Mouse (Mus musculus) midbrain, postnatal 0 days (tissue): Measurements from ENCODE around the gene Sertad2. TPM values are rescaled to one million over a fixed set of nuclear protein-coding genes. Genes with fewer than 3 reads are reported as not detected.

Source experiments
- ATAC-seq: fragments of 200-750 bp; cut with Nextera tagmentation; 2 replicates; pipeline ENCODE4 v1.8.0; 2017; ENCODE audit warnings: moderate number of reproducible peaks, mild to moderate bottlenecking, moderate TSS enrichment, moderate library complexity; ENCODE audit not compliant: low FRiP score
- DNase-seq: peaks from one replicate; pipeline ENCODE4 v3.0.0-alpha.2; 2015; ENCODE audit warnings: low spot score
- H3K27ac ChIP-seq: fragments of 300-500 bp; sonication (generic); 2 replicates; pipeline ENCODE4 v1.5.1; 2014; ENCODE audit warnings: low read depth, mild to moderate bottlenecking, low read length, mixed read lengths
- H3K27me3 ChIP-seq: fragments of 300-500 bp; sonication (generic); 2 replicates; pipeline ENCODE4 v1.6.1; 2014; ENCODE audit warnings: low read length, control low read depth, mixed read lengths; ENCODE audit not compliant: insufficient read depth
- H3K36me3 ChIP-seq: fragments of 300-500 bp; sonication (generic); 2 replicates; pipeline ENCODE4 v1.6.1; 2014; ENCODE audit warnings: low read length, control low read depth, mixed read lengths; ENCODE audit not compliant: insufficient read depth
- H3K4me1 ChIP-seq: fragments of 300-500 bp; sonication (generic); 2 replicates; pipeline ENCODE4 v1.6.1; 2014; ENCODE audit warnings: mild to moderate bottlenecking, control low read depth, antibody characterized with exemption, low read length, mixed read lengths; ENCODE audit not compliant: insufficient read depth
- H3K4me2 ChIP-seq: fragments of 300-500 bp; sonication (generic); 2 replicates; pipeline ENCODE4 v1.6.1; 2014; ENCODE audit warnings: low read depth, mild to moderate bottlenecking, low read length, mixed read lengths; ENCODE audit not compliant: poor library complexity, severe bottlenecking
- H3K4me3 ChIP-seq: fragments of 300-500 bp; sonication (generic); 2 replicates; pipeline ENCODE4 v1.5.1; 2014; ENCODE audit warnings: low read depth, mild to moderate bottlenecking, low read length, moderate library complexity
- H3K9ac ChIP-seq: fragments of 300-500 bp; sonication (generic); replicated peaks from 2 replicates; pipeline ENCODE4 v1.6.1; 2014; ENCODE audit warnings: mild to moderate bottlenecking, low read length, moderate library complexity, mixed read lengths; ENCODE audit not compliant: poor library complexity, severe bottlenecking
- H3K9me3 ChIP-seq: fragments of 300-500 bp; sonication (generic); 2 replicates; pipeline ENCODE4 v1.6.1; 2016; ENCODE audit warnings: low read length, control low read depth
- CTCF ChIP-seq: IDR thresholded peaks from 2 replicates; pipeline ENCODE4 v1.5.1; 2016; ENCODE audit warnings: antibody characterized with exemption, mild to moderate bottlenecking
- WGBS: fragments of 180-500 bp; shearing (Covaris S2); extraction: QIAGEN DNeasy Blood & Tissue Kit; methylation state at CpG from one replicate; pipeline ENCODE4 v1.1.7; 2014; 5-methylcytosine and 5-hydroxymethylcytosine counted together
- polyA plus RNA-seq: library from polyadenylated mRNA; unstranded; fragments of >200 nt; fragmentation: Nextera tagmentation; extraction: Ambion mirVana; gene quantifications from 2 replicates; pipeline ENCODE4 v1.2.1, GENCODE M21; 2015
- total RNA-seq: library from RNA; depleted of rRNA; stranded (reverse); fragments of >200 nt; gene quantifications from 2 replicates; pipeline ENCODE4 v1.2.3, GENCODE M21; 2014

Sertad2 gene
- total and polyA plus RNA-seq, 2 experiments from 2014 or later: 15.2 to 31.4 TPM

GRCm38 (mm10) chr11:20644166-20644565, 101.1 kb downstream of the Sertad2 start:
- WGBS: 87% methylated on average over 1 of the region's 1 CpGs
- H3K4me2 ChIP-seq: no peak overlapping the region
- TF ChIP-seq CTCF: no peak
- DNase-seq (no peak), ATAC-seq (no peak)
- H3K9me3 ChIP-seq: no peaks in the 10 kb centered on the region
- H3K9ac ChIP-seq: no peak overlapping the region
- H3K27ac ChIP-seq: no peak overlapping the region
- peaks cover 13% of the 10 kb centered on the region for H3K4me1 ChIP-seq
- no peak overlapping the region for H3K4me3 ChIP-seq
- peaks cover 3% of the 10 kb centered on the region; the same call in 1 of the 2 replicates for H3K36me3 ChIP-seq
- no peaks in the 10 kb centered on the region for H3K27me3 ChIP-seq

GRCm38 (mm10) chr11:20644872-20645271, 101.8 kb downstream of the Sertad2 start:
- DNase-seq (no peak), ATAC-seq (no peak)
- no peak overlapping the region for H3K27ac ChIP-seq
- no peak overlapping the region for H3K9ac ChIP-seq
- WGBS: 41% methylated on average over 6 of the region's 6 CpGs
- no peak overlapping the region for H3K4me3 ChIP-seq
- H3K4me1 ChIP-seq: peaks cover 13% of the 10 kb centered on the region
- H3K27me3 ChIP-seq: no peaks in the 10 kb centered on the region
- no peak for TF ChIP-seq CTCF
- peaks cover 3% of the 10 kb centered on the region; the same call in 1 of the 2 replicates for H3K36me3 ChIP-seq
- H3K4me2 ChIP-seq: no peak overlapping the region
- no peaks in the 10 kb centered on the region for H3K9me3 ChIP-seq

- no peak for ATAC-seq
- Histone ChIP-seq H3K36me3 (peaks cover 3% of the 10 kb centered on the region; the same call in 1 of the 2 replicates), H3K4me3 (no peak overlapping the region), H3K4me1 (peaks cover 7% of the 10 kb centered on the region), H3K9ac (no peak overlapping the region), H3K27me3 (no peaks in the 10 kb centered on the region), H3K4me2 (no peak overlapping the region), H3K27ac (no peak overlapping the region), H3K9me3 (no peaks in the 10 kb centered on the region)
- DNase-seq: no peak
- TF ChIP-seq CTCF: no peak
- WGBS: 79% methylated on average over 3 of the region's 3 CpGs
Observed at GRCm38 (mm10) chr11:20645521-20645920, 102.5 kb downstream of the Sertad2 start.

- H3K4me2 ChIP-seq: no peak overlapping the region
- no peak overlapping the region for H3K4me3 ChIP-seq
- no peak for TF ChIP-seq CTCF
- H3K9me3 ChIP-seq: no peaks in the 10 kb centered on the region
- peaks cover 7% of the 10 kb centered on the region for H3K4me1 ChIP-seq
- H3K36me3 ChIP-seq: peaks cover 3% of the 10 kb centered on the region; the same call in 1 of the 2 replicates
- DNase-seq (no peak), ATAC-seq (no peak)
- no peaks in the 10 kb centered on the region for H3K27me3 ChIP-seq
- no peak overlapping the region for H3K27ac ChIP-seq
- no peak overlapping the region for H3K9ac ChIP-seq
- 32% methylated on average over 6 of the region's 6 CpGs for WGBS
Observed at GRCm38 (mm10) chr11:20646142-20646541, 103.1 kb downstream of the Sertad2 start.

GRCm38 (mm10) chr11:20646986-20647726, 104.1 kb downstream of the Sertad2 start:
- 24% methylated on average over 10 of the region's 10 CpGs for WGBS
- no peaks in the 10 kb centered on the region for H3K27me3 ChIP-seq
- no peak overlapping the region for H3K9ac ChIP-seq
- ATAC-seq: no peak
- H3K27ac ChIP-seq: peak overlapping the region; percentile 6; the same call in 1 of the 2 replicates
- no peak overlapping the region for H3K4me3 ChIP-seq
- H3K4me2 ChIP-seq: no peak overlapping the region
- no peaks in the 10 kb centered on the region for H3K9me3 ChIP-seq
- TF ChIP-seq CTCF: no peak
- no peak for DNase-seq
- H3K4me1 ChIP-seq: peaks cover 7% of the 10 kb centered on the region
- peaks cover 3% of the 10 kb centered on the region; the same call in 1 of the 2 replicates for H3K36me3 ChIP-seq

GRCm38 (mm10) chr11:20647902-20648625, 105.0 kb downstream of the Sertad2 start:
- H3K9ac ChIP-seq: no peak overlapping the region
- DNase-seq: no peak
- no peak for TF ChIP-seq CTCF
- no peak overlapping the region for H3K4me3 ChIP-seq
- H3K9me3 ChIP-seq: no peaks in the 10 kb centered on the region
- peaks cover 7% of the 10 kb centered on the region for H3K4me1 ChIP-seq
- H3K27me3 ChIP-seq: no peaks in the 10 kb centered on the region
- 50% methylated on average over 19 of the region's 19 CpGs for WGBS
- no peak overlapping the region for H3K27ac ChIP-seq
- H3K4me2 ChIP-seq: no peak overlapping the region
- peaks cover 3% of the 10 kb centered on the region; the same call in 1 of the 2 replicates for H3K36me3 ChIP-seq
- peak; percentile 17; the same call in 1 of the 2 replicates for ATAC-seq
